Mouse (Mus musculus) embryonic fibroblast, embryonic 13.5 days (primary cell): ENCODE measurements at regions not wholly inside any gene's neighbourhood (a gene's known extent, or its start where the extent isn't known, plus 50 kb on each side); places are given as distances from the start of the nearest gene placed in this dataset.

ENCODE experiments used
- CTCF ChIP-seq: IDR thresholded peaks from 2 replicates; pipeline ENCODE4 v1.5.1; 2011; ENCODE audit warnings: mild to moderate bottlenecking, control low read depth, low read length, moderate library complexity, borderline replicate concordance; ENCODE audit not compliant: insufficient read depth
- POLR2A ChIP-seq: IDR thresholded peaks from 2 replicates; pipeline ENCODE4 v1.6.1; 2011; ENCODE audit warnings: low read depth, mild to moderate bottlenecking, control low read depth, low read length, moderate library complexity

GRCm38 (mm10) chr12:69489686-69490085 is 93.1 kb downstream of the Vcpkmt start:
- TF ChIP-seq CTCF (no peak), POLR2A (no peak)
